Mouse (Mus musculus) neural tube, embryonic 11.5 days (tissue): ENCODE measurements around the gene Zan. TPM values are rescaled to one million over a fixed set of nuclear protein-coding genes. Genes with fewer than 3 reads are reported as not detected.

Experiments
- ATAC-seq: fragments of 200-750 bp; cut with Nextera tagmentation; 2 replicates; pipeline ENCODE4 v1.8.0; 2017; ENCODE audit warnings: moderate number of reproducible peaks, mild to moderate bottlenecking, moderate TSS enrichment, moderate library complexity; ENCODE audit not compliant: insufficient read depth, low FRiP score, low TSS enrichment
- DNase-seq: peaks from one replicate; pipeline ENCODE4 v3.0.0-alpha.2; 2015; ENCODE audit warnings: low spot score
- H3K27ac ChIP-seq: fragments of 300-500 bp; sonication (generic); 2 replicates; pipeline ENCODE4 v1.5.1; 2014; ENCODE audit warnings: low read depth, mild to moderate bottlenecking, low read length
- H3K27me3 ChIP-seq: fragments of 300-500 bp; sonication (generic); 2 replicates; pipeline ENCODE4 v1.6.1; 2014; ENCODE audit warnings: mild to moderate bottlenecking, low read length, mixed read lengths; ENCODE audit not compliant: control insufficient read depth, insufficient read depth
- H3K36me3 ChIP-seq: fragments of 300-500 bp; sonication (generic); 2 replicates; pipeline ENCODE4 v1.6.1; 2014; ENCODE audit warnings: mild to moderate bottlenecking, low read length, moderate library complexity, mixed read lengths; ENCODE audit not compliant: control insufficient read depth, insufficient read depth
- H3K4me1 ChIP-seq: fragments of 300-500 bp; sonication (generic); 2 replicates; pipeline ENCODE4 v1.6.1; 2014; ENCODE audit warnings: low read length, mixed read lengths; ENCODE audit not compliant: control insufficient read depth, insufficient read depth
- H3K4me2 ChIP-seq: fragments of 300-500 bp; sonication (generic); 2 replicates; pipeline ENCODE4 v1.6.1; 2014; ENCODE audit warnings: low read depth, mild to moderate bottlenecking, moderate library complexity
- H3K4me3 ChIP-seq: fragments of 300-500 bp; sonication (generic); 2 replicates; pipeline ENCODE4 v1.5.1; 2014; ENCODE audit warnings: low read depth, low read length
- H3K9ac ChIP-seq: fragments of 300-500 bp; sonication (generic); 2 replicates; pipeline ENCODE4 v1.6.1; 2014; ENCODE audit warnings: mild to moderate bottlenecking, low read length
- H3K9me3 ChIP-seq: fragments of 300-500 bp; sonication (generic); 2 replicates; pipeline ENCODE4 v1.6.1; 2016; ENCODE audit warnings: low read length; ENCODE audit not compliant: control insufficient read depth
- WGBS: fragments of 180-500 bp; shearing (Covaris S2); extraction: QIAGEN DNeasy Blood & Tissue Kit; methylation state at CpG from one replicate; pipeline ENCODE4 v1.1.7; 2014; 5-methylcytosine and 5-hydroxymethylcytosine counted together
- polyA plus RNA-seq: library from polyadenylated mRNA; unstranded; fragments of >200 nt; fragmentation: Nextera tagmentation; extraction: Ambion mirVana; gene quantifications from 2 replicates; pipeline ENCODE4 v1.2.1, GENCODE M21; 2014

The Zan gene
- polyA plus RNA-seq, 1 experiment from 2014 or later: 0.05 TPM

DNA sequence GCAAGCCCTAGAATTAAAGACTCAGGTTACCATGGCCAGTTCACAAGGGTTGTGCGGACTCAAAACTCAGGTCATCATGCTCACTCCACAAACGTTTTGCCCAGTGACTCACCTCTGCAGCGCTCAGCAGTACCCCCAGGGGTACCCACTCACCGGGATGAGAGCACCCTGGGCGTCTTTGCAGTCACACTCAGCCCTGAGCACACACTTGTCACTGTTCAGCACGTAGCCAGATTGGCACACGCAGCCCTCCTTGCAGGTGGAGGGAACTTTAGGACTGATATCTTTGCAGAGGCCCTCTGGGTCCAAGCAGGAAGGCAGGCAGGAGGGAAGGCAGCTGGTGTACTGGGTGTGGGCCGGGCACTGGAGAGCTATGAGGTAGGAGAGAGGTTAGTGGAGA lies 65.6 kb downstream of the Zan start:
- Histone ChIP-seq H3K27me3 (no peaks in the 10 kb centered on the region), H3K27ac (no peak overlapping the region), H3K36me3 (no peaks in the 10 kb centered on the region), H3K9me3 (no peaks in the 10 kb centered on the region), H3K4me2 (no peak overlapping the region), H3K4me1 (no peaks in the 10 kb centered on the region), H3K9ac (no peak overlapping the region), H3K4me3 (no peak overlapping the region)
- ATAC-seq: no peak
- WGBS: 73% methylated on average over 8 of the region's 8 CpGs
- DNase-seq: no peak

DNA sequence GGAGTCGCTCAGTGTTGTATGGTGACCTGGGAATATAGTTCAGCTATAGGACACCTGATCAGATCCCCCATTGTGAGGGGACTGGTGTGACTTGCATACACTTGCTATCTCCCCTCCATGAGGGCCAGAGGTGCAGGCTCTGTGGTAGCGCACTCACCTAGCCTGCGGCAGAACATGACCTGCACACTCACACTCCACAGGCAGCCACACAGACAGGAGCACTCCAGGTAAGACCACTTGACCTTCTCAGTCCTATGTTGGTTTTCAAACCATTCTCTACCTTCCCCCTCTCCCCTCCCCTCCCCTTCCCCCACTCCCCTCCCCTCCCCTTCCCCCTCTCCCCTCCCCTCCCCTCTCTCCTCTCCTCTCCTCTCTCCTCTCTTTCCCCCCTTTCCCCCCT lies 66.3 kb downstream of the Zan start:
- ATAC-seq (no peak), DNase-seq (no peak)
- H3K9me3 ChIP-seq: no peaks in the 10 kb centered on the region
- H3K4me2 ChIP-seq: no peak overlapping the region
- H3K27ac ChIP-seq: no peak overlapping the region
- H3K4me1 ChIP-seq: no peaks in the 10 kb centered on the region
- no peak overlapping the region for H3K4me3 ChIP-seq
- WGBS: 95% methylated on average over 3 of the region's 3 CpGs
- H3K9ac ChIP-seq: no peak overlapping the region
- no peaks in the 10 kb centered on the region for H3K36me3 ChIP-seq
- no peaks in the 10 kb centered on the region for H3K27me3 ChIP-seq

DNA sequence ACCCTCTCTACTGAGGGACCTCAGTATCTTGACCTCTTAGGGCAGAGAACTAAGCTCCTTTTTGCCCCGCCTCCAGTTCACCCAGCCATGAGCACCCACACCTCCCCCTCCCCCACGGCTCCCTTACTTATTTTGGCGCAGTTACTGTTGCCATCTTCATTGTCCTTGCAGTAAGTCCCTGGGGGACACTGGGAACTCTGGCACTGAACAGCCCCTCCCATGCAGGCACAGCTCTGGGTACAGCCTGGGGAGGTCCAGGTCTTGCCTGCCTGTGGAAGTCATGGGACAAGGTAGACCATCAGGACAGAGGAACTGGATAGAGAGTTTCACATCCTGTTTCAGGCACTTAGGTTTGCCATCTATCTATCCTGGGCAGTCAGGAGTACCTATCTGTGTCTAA lies 66.8 kb downstream of the Zan start:
- 78% methylated on average over 3 of the region's 3 CpGs for WGBS
- Histone ChIP-seq H3K4me1 (no peaks in the 10 kb centered on the region), H3K4me3 (no peak overlapping the region)

DNA sequence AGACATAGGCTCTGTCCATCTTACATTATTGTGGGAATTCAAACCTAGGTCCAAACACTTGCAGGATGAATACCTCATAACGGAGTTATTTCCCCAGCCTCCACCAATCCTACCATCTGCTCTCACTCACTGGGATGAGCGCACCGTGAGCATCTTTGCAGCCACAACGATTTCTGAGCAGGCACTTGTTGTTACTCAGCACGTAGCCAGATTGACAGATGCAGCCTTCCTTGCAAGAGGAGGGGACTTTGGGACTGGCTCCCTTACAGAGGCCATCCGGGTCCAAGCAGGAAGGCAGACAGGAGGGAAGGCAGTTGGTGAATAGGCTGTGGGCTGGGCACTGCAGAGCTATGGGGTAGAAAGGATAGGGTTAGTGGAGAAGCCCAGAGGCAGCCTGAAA lies 67.4 kb downstream of the Zan start:
- H3K27me3 ChIP-seq: no peaks in the 10 kb centered on the region
- H3K4me2 ChIP-seq: no peak overlapping the region
- no peaks in the 10 kb centered on the region for H3K36me3 ChIP-seq
- H3K9ac ChIP-seq: no peak overlapping the region
- no peaks in the 10 kb centered on the region for H3K4me1 ChIP-seq
- DNase-seq: no peak
- ATAC-seq: no peak
- WGBS: 75% methylated on average over 6 of the region's 6 CpGs
- H3K27ac ChIP-seq: no peak overlapping the region
- no peak overlapping the region for H3K4me3 ChIP-seq
- no peaks in the 10 kb centered on the region for H3K9me3 ChIP-seq

More for the DNA sequence above, 66.8 kb downstream of the Zan start:
- H3K36me3 ChIP-seq: no peaks in the 10 kb centered on the region
- H3K9ac ChIP-seq: no peak overlapping the region
- no peaks in the 10 kb centered on the region for H3K27me3 ChIP-seq
- H3K9me3 ChIP-seq: no peaks in the 10 kb centered on the region
- H3K27ac ChIP-seq: no peak overlapping the region
- DNase-seq (no peak), ATAC-seq (no peak)
- H3K4me2 ChIP-seq: no peak overlapping the region

DNA sequence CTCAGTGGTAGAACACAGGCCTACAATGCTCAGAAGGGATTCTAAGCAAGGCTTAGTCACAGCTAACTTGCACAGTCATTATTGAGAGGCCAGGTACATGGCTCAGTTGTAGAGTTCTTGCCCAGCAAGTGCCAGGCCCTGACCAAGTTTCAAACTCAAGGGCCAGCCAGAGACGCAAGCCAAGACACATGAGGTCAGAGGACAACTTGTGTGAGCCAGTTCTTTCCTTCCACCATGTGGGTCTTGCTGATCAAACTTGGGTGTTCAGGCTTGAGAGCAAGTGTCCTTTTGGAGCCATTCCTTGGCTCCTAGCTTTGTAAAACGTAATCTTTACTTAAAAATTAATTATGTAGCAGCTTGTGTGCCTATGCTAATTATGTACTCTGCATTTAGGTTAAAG lies 72.8 kb downstream of the Zan start:
- Histone ChIP-seq H3K9ac (no peak overlapping the region), H3K4me2 (no peak overlapping the region), H3K27ac (no peak overlapping the region), H3K36me3 (no peaks in the 10 kb centered on the region), H3K4me3 (no peak overlapping the region), H3K9me3 (no peaks in the 10 kb centered on the region), H3K4me1 (no peaks in the 10 kb centered on the region), H3K27me3 (no peaks in the 10 kb centered on the region)
- ATAC-seq: no peak
- 77% methylated on average over 2 of the region's 2 CpGs for WGBS
- no peak for DNase-seq

DNA sequence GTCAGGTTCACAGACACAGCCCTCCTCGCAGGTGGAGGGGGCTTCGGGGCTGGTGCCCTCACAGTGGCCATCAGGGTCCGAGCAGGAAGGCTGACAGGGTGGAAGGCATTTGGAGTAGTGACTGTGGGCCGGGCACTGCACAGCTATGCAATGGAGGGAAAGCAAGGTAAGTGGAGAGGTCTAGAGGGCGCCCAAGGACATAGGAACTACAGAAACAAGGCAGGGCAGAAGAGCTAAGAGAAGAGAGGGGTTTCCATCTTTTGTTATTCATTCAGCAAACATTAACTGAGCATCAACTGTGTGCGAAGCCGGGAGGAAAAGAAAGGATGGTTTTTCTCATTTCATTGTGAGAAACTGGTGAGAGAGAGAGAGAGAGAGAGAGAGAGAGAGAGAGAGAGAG lies 82.4 kb downstream of the Zan start:
- no peak overlapping the region for H3K27ac ChIP-seq
- no peak for ATAC-seq

DNA sequence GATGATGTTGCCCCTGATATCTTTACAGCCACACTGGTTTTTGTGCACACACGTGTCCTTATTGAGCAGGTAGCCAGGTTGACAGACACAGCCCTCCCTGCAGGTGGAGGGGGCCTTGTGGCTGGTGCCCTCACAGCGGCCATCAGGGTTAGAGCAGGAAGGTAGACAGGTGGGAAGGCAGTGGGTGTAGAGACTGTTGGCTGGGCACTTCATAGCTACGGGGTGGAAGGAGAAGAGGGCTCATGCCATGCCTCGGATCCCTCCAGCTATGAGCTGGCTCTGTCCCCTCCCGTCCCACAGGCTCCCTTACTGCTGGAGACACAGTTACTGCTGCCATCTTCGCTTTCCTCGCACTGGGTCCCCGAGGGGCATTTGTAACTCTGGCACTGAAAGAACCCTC lies 85.2 kb downstream of the Zan start:
- H3K27me3 ChIP-seq: no peaks in the 10 kb centered on the region
- no peaks in the 10 kb centered on the region for H3K9me3 ChIP-seq
- H3K36me3 ChIP-seq: no peaks in the 10 kb centered on the region
- no peak for DNase-seq
- no peak overlapping the region for H3K4me2 ChIP-seq
- H3K4me3 ChIP-seq: no peak overlapping the region
- no peak overlapping the region for H3K9ac ChIP-seq
- H3K4me1 ChIP-seq: no peaks in the 10 kb centered on the region
- 87% methylated on average over 8 of the region's 8 CpGs for WGBS
- ATAC-seq: no peak
- no peak overlapping the region for H3K27ac ChIP-seq

More for the DNA sequence above, 82.4 kb downstream of the Zan start:
- Histone ChIP-seq H3K27me3 (no peaks in the 10 kb centered on the region), H3K4me3 (no peak overlapping the region), H3K9ac (no peak overlapping the region), H3K4me2 (no peak overlapping the region), H3K4me1 (no peaks in the 10 kb centered on the region), H3K36me3 (no peaks in the 10 kb centered on the region), H3K9me3 (no peaks in the 10 kb centered on the region)
- no peak for DNase-seq
- WGBS: 50% methylated on average over 7 of the region's 7 CpGs

DNA sequence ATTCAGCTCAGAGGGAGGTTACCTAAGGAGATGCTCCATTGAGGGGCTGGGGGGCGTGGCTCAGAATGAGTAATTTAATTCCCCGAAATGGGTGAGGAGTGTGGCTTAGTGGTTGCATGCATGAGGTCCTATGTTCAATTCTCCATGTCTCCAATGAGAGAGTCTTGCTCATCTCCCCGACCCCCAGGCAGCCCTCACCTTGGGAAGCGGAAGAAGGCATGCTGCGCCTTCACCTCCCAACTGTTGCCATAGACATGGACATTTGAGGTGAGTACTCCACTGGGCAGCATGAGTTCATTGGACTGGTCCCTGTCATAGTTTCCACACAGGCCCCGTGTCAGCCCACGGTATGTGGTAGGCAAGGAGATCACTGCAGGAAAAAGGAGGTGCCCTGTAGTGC lies 90.2 kb downstream of the Zan start:
- Histone ChIP-seq H3K4me2 (no peak overlapping the region), H3K27me3 (no peaks in the 10 kb centered on the region), H3K4me3 (no peak overlapping the region), H3K36me3 (no peaks in the 10 kb centered on the region), H3K9me3 (no peaks in the 10 kb centered on the region), H3K9ac (no peak overlapping the region), H3K27ac (no peak overlapping the region), H3K4me1 (no peaks in the 10 kb centered on the region)
- no peak for DNase-seq
- no peak for ATAC-seq
- 88% methylated on average over 7 of the region's 7 CpGs for WGBS

DNA sequence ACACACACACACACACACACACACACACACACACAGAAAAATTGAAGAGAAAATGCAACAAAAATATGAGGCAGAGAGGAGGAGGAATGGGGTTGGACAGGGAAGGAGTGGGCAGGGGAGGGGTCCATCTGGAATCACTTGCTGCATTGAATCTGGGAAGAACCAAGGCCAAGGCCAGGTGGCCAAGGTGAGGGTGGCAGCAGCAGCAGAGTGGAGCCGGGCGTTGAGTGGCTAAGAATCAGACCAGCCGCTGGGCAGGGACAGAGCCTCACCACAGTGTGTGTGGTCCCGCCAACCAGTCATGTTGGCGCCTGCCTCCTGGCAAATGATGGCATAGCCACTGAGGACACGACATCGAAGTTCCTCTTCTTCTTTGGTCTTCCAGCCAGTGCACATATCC lies 93.4 kb downstream of the Zan start:
- WGBS: 89% methylated on average over 7 of the region's 7 CpGs
- H3K4me2 ChIP-seq: no peak overlapping the region
- H3K9ac ChIP-seq: no peak overlapping the region
- H3K36me3 ChIP-seq: no peaks in the 10 kb centered on the region
- H3K4me1 ChIP-seq: no peaks in the 10 kb centered on the region
- H3K9me3 ChIP-seq: no peaks in the 10 kb centered on the region
- DNase-seq (no peak), ATAC-seq (no peak)
- no peak overlapping the region for H3K27ac ChIP-seq
- H3K4me3 ChIP-seq: no peak overlapping the region
- no peaks in the 10 kb centered on the region for H3K27me3 ChIP-seq
